Mouse (Mus musculus): Measurements from ENCODE around the gene Mov10.

- TF ChIP-seq CTCF (IDR thresholded peaks at IDR 0.05; ENCODE audit: borderline replicate concordance, insufficient read depth, low read depth, low read length) (no peak), POLR2A (IDR thresholded peaks at IDR 0.05; ENCODE audit: borderline replicate concordance, insufficient read depth, low read length) (no peak)
Measured at GRCm38 (mm10) chr3:104794953-104795470, 23.4 kb downstream of the Mov10 start.
